Mouse (Mus musculus): ENCODE measurements around the gene Nr3c2. TPM values are rescaled to one million over a fixed set of nuclear protein-coding genes. Genes with fewer than 3 reads are reported as not detected.
A peak's percentile ranks its signal among the peaks of the same experiment; 100 is the strongest.

The Nr3c2 gene
- polyA plus RNA-seq, 1 experiment from 2014 or later, result 2.2 TPM

DNA sequence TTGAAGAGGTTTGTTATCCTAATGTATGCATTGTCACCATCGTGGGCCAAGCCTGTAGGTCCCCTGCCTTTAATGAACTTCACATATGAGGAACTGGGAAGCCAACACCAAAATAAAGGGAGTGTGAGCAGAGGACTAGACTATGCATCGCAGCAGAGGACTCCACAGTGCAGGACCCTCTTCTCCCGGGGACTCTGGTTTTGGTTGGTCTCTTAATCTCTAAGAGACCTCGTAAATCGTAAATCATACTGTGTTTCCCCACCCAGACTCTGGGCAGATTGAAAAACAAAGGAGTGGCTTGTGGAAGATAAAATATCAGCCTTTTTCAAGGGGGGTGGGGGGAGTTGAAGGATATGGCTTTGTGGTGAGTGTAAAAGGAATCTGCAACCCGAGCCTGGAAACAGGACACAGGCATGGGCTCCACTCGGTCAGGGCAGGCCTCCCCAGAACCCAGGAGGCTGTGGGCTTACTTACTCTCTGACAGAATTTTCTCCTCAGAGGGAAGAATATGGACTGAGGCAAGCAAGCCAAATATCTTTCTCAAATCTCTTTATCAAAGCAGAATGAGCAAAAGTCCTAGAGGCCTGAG is 234.6 kb downstream of the Nr3c2 start:
- Histone ChIP-seq H3K27me3 (replicated peaks) (no peaks in the 10 kb centered on the region), H3K36me3 (no peaks in the 10 kb centered on the region), H3K4me3 (replicated peaks) (no peak overlapping the region), H3K4me2 (no peak overlapping the region), H3K27ac (no peak overlapping the region; the same call in 1 of the 2 replicates), H3K4me1 (no peaks in the 10 kb centered on the region), H3K9me3 (no peaks in the 10 kb centered on the region), H3K9ac (no peak overlapping the region)
- peak; percentile 73; the same call in 1 of the 2 replicates for ATAC-seq (ENCODE audit: insufficient read depth, low FRiP score, low read depth)
- 27% methylated on average over 7 of the region's 7 CpGs for WGBS

DNA sequence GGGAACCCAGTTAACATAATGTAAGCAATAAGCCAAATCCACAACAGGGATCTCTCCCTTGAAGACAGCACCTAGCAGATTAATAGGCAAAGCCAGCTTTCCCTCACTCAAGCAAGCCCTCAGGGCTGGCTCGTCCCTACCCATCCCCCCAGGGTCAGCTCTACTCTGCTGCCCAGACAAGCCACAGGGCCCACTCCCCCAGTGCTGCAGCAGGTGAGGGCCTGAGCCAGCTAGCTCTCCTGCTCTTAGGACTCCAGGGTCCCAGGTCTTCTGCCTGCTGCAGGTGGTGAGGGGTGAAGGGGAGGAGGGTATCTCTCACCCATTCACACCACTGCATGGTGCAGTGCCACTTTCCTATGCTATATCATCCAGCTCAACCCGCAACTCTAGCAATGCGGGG is 246.0 kb downstream of the Nr3c2 start:
- 79% methylated on average over 3 of the region's 3 CpGs for WGBS
- Histone ChIP-seq H3K9ac (no peak overlapping the region), H3K9me3 (no peaks in the 10 kb centered on the region), H3K27ac (no peak overlapping the region), H3K4me2 (no peak overlapping the region), H3K27me3 (replicated peaks) (no peaks in the 10 kb centered on the region), H3K36me3 (no peaks in the 10 kb centered on the region), H3K4me1 (no peaks in the 10 kb centered on the region), H3K4me3 (replicated peaks) (no peak overlapping the region)
- no peak for ATAC-seq (ENCODE audit: insufficient read depth, low FRiP score, low read depth)

DNA sequence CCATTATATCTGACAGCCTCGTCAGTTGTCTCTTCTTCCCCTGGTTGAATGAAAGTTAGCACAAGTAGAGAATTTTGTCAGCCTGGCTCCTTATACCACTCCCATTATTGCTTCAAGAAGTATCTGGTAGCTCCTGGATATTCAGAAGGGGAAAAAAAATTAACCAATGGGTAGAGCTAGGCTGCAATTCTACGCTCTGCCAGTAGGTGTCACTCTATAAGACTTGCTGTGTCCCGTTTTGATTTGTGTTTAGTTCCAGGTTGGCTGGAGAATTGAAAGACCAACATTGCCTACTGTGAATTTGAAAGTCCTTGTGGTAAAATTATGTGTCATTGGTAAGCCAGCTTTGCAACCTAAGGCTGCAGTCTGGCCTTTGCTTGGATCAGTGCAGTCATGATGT is 255.3 kb downstream of the Nr3c2 start:
- no peaks in the 10 kb centered on the region for H3K36me3 ChIP-seq
- H3K9ac ChIP-seq, result no peak overlapping the region
- no peak overlapping the region for H3K4me2 ChIP-seq
- no peak overlapping the region for H3K27ac ChIP-seq
- no peaks in the 10 kb centered on the region for H3K9me3 ChIP-seq
- WGBS, result 48% methylated on average over 3 of the region's 3 CpGs
- no peak for ATAC-seq (ENCODE audit: insufficient read depth, low FRiP score, low read depth)
- H3K27me3 ChIP-seq (replicated peaks), result no peaks in the 10 kb centered on the region
- H3K4me1 ChIP-seq, result no peaks in the 10 kb centered on the region
- H3K4me3 ChIP-seq (replicated peaks), result no peak overlapping the region

DNA sequence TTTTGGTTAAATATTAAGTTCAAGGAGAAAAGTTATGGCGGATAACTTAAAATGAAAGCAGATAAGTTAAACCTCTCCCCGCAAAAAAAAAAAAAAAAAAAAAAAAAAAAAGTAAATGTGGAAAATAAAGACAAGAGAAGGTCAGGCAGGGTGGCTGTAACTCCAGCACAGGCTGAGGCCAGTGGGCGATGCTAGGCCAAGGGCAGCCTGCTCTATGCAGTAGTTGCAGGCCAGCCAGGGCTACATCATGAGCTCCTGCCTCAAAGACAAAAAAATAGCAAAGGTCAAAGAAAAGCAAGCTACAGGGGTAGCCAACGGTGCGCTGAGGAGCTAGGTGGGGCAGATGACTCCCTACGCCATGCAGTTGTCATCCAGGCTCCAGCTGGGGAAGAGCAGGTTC is 270.1 kb downstream of the Nr3c2 start:
- Histone ChIP-seq H3K27ac (peak overlapping the region; percentile 35; the same call in 1 of the 2 replicates), H3K36me3 (no peaks in the 10 kb centered on the region), H3K9ac (no peak overlapping the region), H3K4me1 (no peaks in the 10 kb centered on the region), H3K27me3 (replicated peaks) (no peaks in the 10 kb centered on the region), H3K4me2 (no peak overlapping the region), H3K9me3 (no peaks in the 10 kb centered on the region), H3K4me3 (replicated peaks) (no peak overlapping the region)
- peak; percentile 61; the same call in 1 of the 2 replicates for ATAC-seq (ENCODE audit: insufficient read depth, low FRiP score, low read depth)
- WGBS, result 81% methylated on average over 6 of the region's 6 CpGs

DNA sequence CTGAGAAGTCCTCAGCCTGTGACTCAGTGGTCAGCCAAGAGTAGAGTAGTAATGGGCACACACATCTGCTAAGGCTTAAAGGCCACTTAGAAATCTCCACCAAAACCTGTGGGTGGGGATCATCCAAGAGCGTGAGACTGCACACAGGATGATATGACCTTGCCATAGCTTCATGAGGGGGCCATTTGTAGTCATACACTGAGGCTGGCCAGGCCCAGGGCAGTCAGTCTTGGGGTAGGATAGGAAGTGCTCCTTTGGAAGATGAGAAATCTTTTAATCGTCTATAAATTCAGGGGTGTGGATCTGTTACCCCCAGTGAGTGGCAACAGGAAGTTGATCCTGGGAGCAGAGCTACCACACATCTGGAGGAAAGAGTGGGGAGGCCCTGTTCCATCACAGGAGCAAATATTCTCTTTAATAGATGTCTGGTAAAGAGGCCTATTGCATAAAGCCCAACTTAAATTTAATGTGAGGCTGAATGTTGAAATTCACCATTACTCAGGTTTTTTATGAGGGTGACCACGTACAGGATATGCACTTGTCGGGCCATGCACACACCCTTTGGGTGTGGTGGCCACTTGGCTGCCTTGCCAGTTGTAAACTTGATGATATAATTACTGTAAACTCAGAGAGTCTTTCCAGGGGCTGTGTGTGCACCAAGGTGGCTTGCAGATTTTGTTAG is 270.7 kb downstream of the Nr3c2 start:
- Histone ChIP-seq H3K9ac (no peak overlapping the region), H3K36me3 (no peaks in the 10 kb centered on the region), H3K27ac (0 out of 2 replicates have a peak overlapping the region, but pooled peaks have one; percentile 35), H3K4me2 (no peak overlapping the region), H3K27me3 (replicated peaks) (no peaks in the 10 kb centered on the region), H3K4me1 (no peaks in the 10 kb centered on the region), H3K9me3 (no peaks in the 10 kb centered on the region), H3K4me3 (replicated peaks) (no peak overlapping the region)
- 74% methylated on average over 4 of the region's 4 CpGs for WGBS
- 0 out of 2 replicates have a peak, but pooled peaks have one; percentile 11 for ATAC-seq (ENCODE audit: insufficient read depth, low FRiP score, low read depth)

DNA sequence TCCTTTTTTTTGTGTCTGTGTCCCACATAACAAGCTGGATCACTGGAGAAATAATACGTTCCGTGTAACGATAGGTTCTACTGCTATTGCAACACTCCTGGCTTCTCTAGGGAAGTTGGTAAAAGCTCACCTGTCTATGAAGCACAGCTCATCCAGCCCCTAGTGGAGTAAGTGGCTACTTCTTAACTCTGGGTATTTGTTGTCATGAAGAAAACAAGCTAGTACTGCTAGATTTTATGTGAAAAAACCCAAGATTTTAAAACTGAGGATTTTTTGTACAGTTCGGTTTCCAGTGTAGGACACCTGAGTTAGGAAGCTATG is 271.2 kb downstream of the Nr3c2 start:
- no peak overlapping the region for H3K4me3 ChIP-seq (replicated peaks)
- 87% methylated on average over 4 of the region's 4 CpGs for WGBS
- no peaks in the 10 kb centered on the region for H3K27me3 ChIP-seq (replicated peaks)
- H3K4me2 ChIP-seq, result no peak overlapping the region
- ATAC-seq (ENCODE audit: insufficient read depth, low FRiP score, low read depth), result no peak
- no peaks in the 10 kb centered on the region for H3K9me3 ChIP-seq
- H3K27ac ChIP-seq, result no peak overlapping the region
- no peak overlapping the region for H3K9ac ChIP-seq
- no peaks in the 10 kb centered on the region for H3K36me3 ChIP-seq
- no peaks in the 10 kb centered on the region for H3K4me1 ChIP-seq

DNA sequence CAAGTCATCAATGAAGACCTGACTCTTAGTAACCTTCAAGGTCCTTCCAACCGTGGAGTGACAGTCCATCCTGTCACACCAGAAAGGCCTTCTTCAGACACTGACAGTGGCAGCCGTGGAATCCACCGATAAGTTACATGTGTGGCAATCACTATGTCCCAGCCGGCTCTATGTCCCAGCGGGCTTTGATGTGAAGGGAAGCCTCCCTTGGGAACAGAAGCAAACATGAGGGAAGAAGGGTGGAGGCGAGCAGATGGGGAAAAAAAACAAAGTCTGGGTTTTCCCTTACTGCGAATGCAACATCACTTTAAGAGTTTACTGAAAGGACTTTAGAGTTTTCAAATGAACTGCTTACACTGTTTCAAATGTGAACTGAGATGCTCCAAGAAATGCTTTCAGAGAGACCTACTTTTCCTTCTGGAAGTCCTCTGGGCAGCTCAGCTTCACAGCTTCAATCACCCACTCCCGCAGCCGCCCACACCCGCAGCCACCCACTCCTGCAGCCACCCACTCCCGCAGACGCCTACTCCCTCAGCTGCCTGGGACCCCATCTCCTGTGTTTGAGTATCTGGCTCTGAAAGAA is 273.9 kb downstream of the Nr3c2 start:
- Histone ChIP-seq H3K27me3 (replicated peaks) (no peaks in the 10 kb centered on the region), H3K4me3 (replicated peaks) (no peak overlapping the region), H3K27ac (no peak overlapping the region), H3K9ac (no peak overlapping the region), H3K36me3 (no peaks in the 10 kb centered on the region), H3K4me2 (no peak overlapping the region), H3K9me3 (no peaks in the 10 kb centered on the region), H3K4me1 (no peaks in the 10 kb centered on the region)
- WGBS, result 58% methylated on average over 12 of the region's 12 CpGs
- ATAC-seq (ENCODE audit: insufficient read depth, low FRiP score, low read depth), result no peak

DNA sequence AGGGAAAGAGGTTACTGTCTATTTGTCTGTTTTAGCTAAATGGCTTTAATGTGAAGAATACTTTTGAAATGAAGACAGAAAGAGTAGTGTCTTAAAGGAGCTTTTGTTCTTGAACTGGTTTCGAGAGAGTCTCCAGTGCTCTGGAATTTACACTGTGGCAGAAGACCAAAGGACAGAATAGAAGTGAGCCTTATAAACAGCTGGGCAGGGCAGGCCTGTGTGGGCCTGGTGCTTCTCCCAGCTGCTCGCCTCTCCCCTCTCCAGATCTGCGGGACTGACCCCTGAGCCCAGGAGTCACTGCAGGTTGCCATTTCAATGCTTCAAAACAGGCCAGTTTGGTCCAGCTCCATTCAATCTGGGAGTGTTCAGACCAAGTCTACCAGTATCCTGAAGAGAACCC is 274.5 kb downstream of the Nr3c2 start:
- Histone ChIP-seq H3K27ac (no peak overlapping the region), H3K4me3 (replicated peaks) (no peak overlapping the region), H3K9ac (no peak overlapping the region), H3K9me3 (no peaks in the 10 kb centered on the region), H3K4me2 (no peak overlapping the region), H3K36me3 (no peaks in the 10 kb centered on the region), H3K27me3 (replicated peaks) (no peaks in the 10 kb centered on the region), H3K4me1 (no peaks in the 10 kb centered on the region)
- 49% methylated on average over 3 of the region's 3 CpGs for WGBS
- no peak for ATAC-seq (ENCODE audit: insufficient read depth, low FRiP score, low read depth)

DNA sequence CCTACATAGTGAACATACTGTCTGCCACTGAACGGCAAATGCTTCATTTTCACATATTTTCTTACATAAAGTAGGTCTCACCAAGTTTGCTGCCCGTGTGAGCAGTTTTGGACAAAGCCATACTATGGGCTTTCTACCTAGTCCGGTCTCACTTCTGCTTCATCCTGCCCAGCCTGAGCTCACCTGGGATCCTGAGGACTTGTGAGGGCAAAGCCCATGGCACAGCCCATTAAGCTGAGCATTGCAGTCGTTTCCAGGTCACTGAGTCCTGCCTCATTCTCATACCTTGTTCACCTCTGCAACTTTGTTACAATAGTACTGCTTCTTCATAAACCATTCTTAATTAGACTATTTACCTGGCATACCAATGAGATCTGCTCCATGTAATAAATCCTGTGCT is 276.2 kb downstream of the Nr3c2 start:
- H3K36me3 ChIP-seq, result no peaks in the 10 kb centered on the region
- H3K27ac ChIP-seq, result no peak overlapping the region
- ATAC-seq (ENCODE audit: insufficient read depth, low FRiP score, low read depth), result no peak
- no peak overlapping the region for H3K4me3 ChIP-seq (replicated peaks)
- WGBS, result 88% methylated on average over 4 of the region's 4 CpGs
- H3K4me2 ChIP-seq, result no peak overlapping the region
- H3K27me3 ChIP-seq (replicated peaks), result no peaks in the 10 kb centered on the region
- no peaks in the 10 kb centered on the region for H3K4me1 ChIP-seq
- no peak overlapping the region for H3K9ac ChIP-seq
- no peaks in the 10 kb centered on the region for H3K9me3 ChIP-seq

DNA sequence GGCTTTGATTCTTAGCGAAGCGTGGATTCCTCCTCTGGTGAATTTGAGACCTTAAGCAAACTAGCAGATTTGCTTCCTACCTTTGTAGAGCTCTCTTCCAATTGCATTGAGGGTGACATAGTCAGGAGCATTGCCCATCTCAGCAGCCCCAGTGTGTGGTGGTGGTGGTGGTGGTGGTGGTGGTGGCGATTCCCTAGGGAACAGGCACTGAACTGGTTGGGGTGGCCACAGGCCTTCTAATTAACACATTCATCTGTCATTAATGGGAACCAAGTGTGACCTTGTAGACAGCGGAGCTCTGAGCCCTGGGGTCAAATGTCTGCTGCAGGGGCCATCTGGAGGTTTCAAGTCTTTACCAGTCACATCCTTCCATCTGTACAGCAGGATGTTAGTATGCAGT is 277.1 kb downstream of the Nr3c2 start:
- Histone ChIP-seq H3K4me3 (replicated peaks) (no peak overlapping the region), H3K9ac (no peak overlapping the region), H3K4me1 (no peaks in the 10 kb centered on the region), H3K27me3 (replicated peaks) (no peaks in the 10 kb centered on the region), H3K4me2 (no peak overlapping the region), H3K36me3 (no peaks in the 10 kb centered on the region), H3K27ac (no peak overlapping the region), H3K9me3 (no peaks in the 10 kb centered on the region)
- 88% methylated on average over 4 of the region's 4 CpGs for WGBS
- ATAC-seq (ENCODE audit: insufficient read depth, low FRiP score, low read depth), result 0 out of 2 replicates have a peak, but pooled peaks have one; percentile 22

DNA sequence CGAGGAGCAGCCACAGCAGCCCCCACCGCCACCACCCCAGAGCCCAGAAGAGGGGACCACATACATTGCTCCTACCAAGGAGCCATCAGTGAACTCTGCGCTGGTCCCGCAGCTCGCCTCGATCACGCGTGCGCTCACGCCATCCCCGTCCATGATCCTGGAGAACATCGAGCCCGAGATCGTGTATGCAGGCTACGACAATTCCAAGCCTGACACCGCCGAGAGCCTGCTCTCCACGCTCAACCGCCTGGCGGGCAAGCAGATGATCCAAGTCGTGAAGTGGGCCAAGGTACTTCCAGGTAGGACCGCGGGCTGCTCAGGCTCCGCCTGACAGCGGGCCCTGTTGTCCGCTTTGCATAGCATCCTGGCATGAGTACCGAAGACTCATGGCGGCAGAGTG is 286.6 kb downstream of the Nr3c2 start:
- H3K4me2 ChIP-seq, result no peak overlapping the region
- ATAC-seq (ENCODE audit: insufficient read depth, low FRiP score, low read depth), result no peak
- no peak overlapping the region for H3K4me3 ChIP-seq (replicated peaks)
- H3K36me3 ChIP-seq, result no peaks in the 10 kb centered on the region
- WGBS, result 92% methylated on average over 28 of the region's 28 CpGs
- no peaks in the 10 kb centered on the region for H3K27me3 ChIP-seq (replicated peaks)
- no peak overlapping the region for H3K9ac ChIP-seq
- H3K4me1 ChIP-seq, result 0 out of 2 replicates have a peak, but pooled peaks cover 3% of the 10 kb centered on the region
- H3K27ac ChIP-seq, result no peak overlapping the region
- no peaks in the 10 kb centered on the region for H3K9me3 ChIP-seq

DNA sequence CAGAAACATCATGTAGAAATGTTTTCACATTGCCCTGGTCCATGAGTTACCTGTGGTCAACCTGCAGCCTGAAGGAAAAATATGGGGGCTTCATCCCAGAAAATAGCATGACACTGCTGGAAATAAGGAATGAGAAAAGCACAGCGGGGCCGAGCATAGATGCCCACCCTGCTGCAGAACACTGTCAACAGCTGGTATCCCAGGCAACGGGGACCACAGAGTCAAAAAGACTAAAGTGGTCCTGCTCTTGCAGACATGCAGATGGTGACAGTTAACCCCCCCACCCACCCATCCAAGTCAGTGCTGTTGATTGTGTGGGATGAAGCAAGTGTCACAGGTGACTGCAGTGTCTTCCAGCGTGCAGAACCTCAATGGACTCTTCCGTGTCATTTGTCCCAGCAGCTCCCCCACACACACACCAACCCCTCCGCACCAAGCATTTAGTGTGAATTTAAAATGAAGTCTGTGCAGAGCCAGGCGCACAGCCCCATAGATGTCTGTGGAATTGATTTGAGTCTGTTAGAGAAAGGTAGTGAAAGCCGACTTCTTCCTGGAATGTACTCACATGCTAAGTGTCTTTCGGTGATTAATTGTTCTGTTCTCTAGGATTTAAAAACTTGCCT is 287.8 kb downstream of the Nr3c2 start:
- Histone ChIP-seq H3K4me2 (no peak overlapping the region), H3K36me3 (no peaks in the 10 kb centered on the region), H3K27ac (no peak overlapping the region), H3K9me3 (no peaks in the 10 kb centered on the region), H3K4me1 (0 out of 2 replicates have a peak, but pooled peaks cover 3% of the 10 kb centered on the region), H3K4me3 (replicated peaks) (no peak overlapping the region), H3K9ac (no peak overlapping the region), H3K27me3 (replicated peaks) (no peaks in the 10 kb centered on the region)
- ATAC-seq (ENCODE audit: insufficient read depth, low FRiP score, low read depth), result no peak
- WGBS, result 74% methylated on average over 9 of the region's 9 CpGs
